Mouse (Mus musculus) hematopoietic multipotent progenitor cell, adult 10-12 weeks (in vitro differentiated cells): Measurements from ENCODE around the gene Lrrc7. TPM values are rescaled to one million over a fixed set of nuclear protein-coding genes. Genes with fewer than 3 reads are reported as not detected.

Experiments
- polyA plus RNA-seq: library from polyadenylated mRNA; stranded (reverse); fragments of >175 nt; gene quantifications from 2 replicates; pipeline ENCODE4 v1.2.3, GENCODE M21; 2012; ENCODE audit warnings: low replicate concordance

Gene Lrrc7
- 0.07 TPM in 1 of 2 replicates, not detected in the other for polyA plus RNA-seq

GRCm38 (mm10) chr3:158561987-158562360 lies at the start of gene Lrrc7:
Gene Lrrc7, minus strand, starts transcription at chr3:158562221.

GRCm38 (mm10) chr3:158036329-158036988 lies 525.6 kb downstream of the Lrrc7 start, which contains the start of the genes Srsf11 and Lrrc40:
Gene Srsf11, minus strand, starts transcription at chr3:158036639.
Gene Lrrc40, plus strand, starts transcription at chr3:158036662.

